Mouse (Mus musculus) CH12.LX (cell line): ENCODE data around the gene Gm20390.
A peak's percentile ranks its signal among the peaks of the same experiment; 100 is the strongest.

Source experiments
- BHLHE40 ChIP-seq: IDR thresholded peaks from 2 replicates; pipeline ENCODE4 v1.6.1; 2011; ENCODE audit warnings: mild to moderate bottlenecking, low read depth, low read length, improper control_type of control experiment
- CTCF ChIP-seq, 2 experiments: IDR thresholded peaks in 1 of 2; conservative IDR thresholded peaks in 1 of 2; 2 replicates each; pipeline ENCODE4 v1.5.1; 2011 to 2012; ENCODE audit warnings: low read depth in 2 of 2, low read length in 2 of 2, improper control_type of control experiment in 1 of 2, inconsistent platforms in 1 of 2, mild to moderate bottlenecking in 1 of 2, moderate library complexity in 1 of 2
- EP300 ChIP-seq: IDR thresholded peaks from 2 replicates; pipeline ENCODE4 v1.6.1; 2011; ENCODE audit warnings: low read length, improper control_type of control experiment
- GABPA ChIP-seq: IDR thresholded peaks from 2 replicates; pipeline ENCODE4 v1.6.1; 2012; ENCODE audit warnings: low read depth, low read length, improper control_type of control experiment, inconsistent platforms; ENCODE audit not compliant: insufficient replicate concordance
- HCFC1 ChIP-seq: IDR thresholded peaks from 2 replicates; pipeline ENCODE4 v1.6.1; 2012; ENCODE audit warnings: low read depth, mild to moderate bottlenecking, inconsistent platforms, low read length, improper control_type of control experiment
- KAT2A ChIP-seq: IDR thresholded peaks from 2 replicates; pipeline ENCODE4 v1.6.1; 2012; ENCODE audit warnings: low read length, improper control_type of control experiment, inconsistent platforms; ENCODE audit not compliant: insufficient replicate concordance
- MAX ChIP-seq: IDR thresholded peaks from 2 replicates; pipeline ENCODE4 v1.6.1; 2011; ENCODE audit warnings: low read length, improper control_type of control experiment
- MEF2A ChIP-seq: IDR thresholded peaks from 2 replicates; pipeline ENCODE4 v1.6.1; 2014; ENCODE audit warnings: low read depth, mild to moderate bottlenecking, inconsistent platforms, low read length, improper control_type of control experiment, borderline replicate concordance
- MYC ChIP-seq: IDR thresholded peaks from 2 replicates; pipeline ENCODE4 v1.6.1; 2011; ENCODE audit warnings: low read depth, mild to moderate bottlenecking, improper control_type of control experiment, low read length
- PAX5 ChIP-seq: IDR thresholded peaks from 2 replicates; pipeline ENCODE4 v1.6.1; 2012; ENCODE audit warnings: low read length, inconsistent platforms, mixed read lengths
- POLR2A ChIP-seq: IDR thresholded peaks from 2 replicates; pipeline ENCODE4 v1.6.1; 2011; ENCODE audit warnings: low read depth, mild to moderate bottlenecking, improper control_type of control experiment, low read length
- TCF12 ChIP-seq: IDR thresholded peaks from 2 replicates; pipeline ENCODE4 v1.6.1; 2014; ENCODE audit warnings: low read depth, mild to moderate bottlenecking, inconsistent platforms, low read length, improper control_type of control experiment
- USF2 ChIP-seq: conservative IDR thresholded peaks from 2 replicates; pipeline ENCODE4 v1.6.1; 2011; ENCODE audit warnings: low read depth, low read length, improper control_type of control experiment
- ZNF384 ChIP-seq: IDR thresholded peaks from 2 replicates; pipeline ENCODE4 v1.6.1; 2012; ENCODE audit warnings: low read depth, low read length, improper control_type of control experiment, inconsistent platforms

GRCm38 (mm10) chr11:93968005-93968847 is at the start of gene Gm20390, which contains the start of gene Nme1:
- peak; percentile 42; the same call in 1 of the 2 replicates for TF ChIP-seq GABPA
- peak; percentile 59 to 99 for TF ChIP-seq CTCF (conservative IDR thresholded peaks at IDR 0.05 in 1 of 2, IDR thresholded peaks at IDR 0.05 in 1 of 2; ENCODE audit: low read depth in 2 of 2, low read length in 2 of 2)
- TF ChIP-seq POLR2A, result peak; percentile 90
- peak; percentile 97 for TF ChIP-seq BHLHE40
- no peak for TF ChIP-seq PAX5
- peak; percentile 100 for TF ChIP-seq MYC
- TF ChIP-seq HCFC1, result peak; percentile 98
- TF ChIP-seq TCF12, result peak; percentile 98
- peak; percentile 9; the same call in 1 of the 2 replicates for TF ChIP-seq EP300
- peak; percentile 99 for TF ChIP-seq MAX
- TF ChIP-seq KAT2A, result peak; percentile 95
- TF ChIP-seq USF2, result peak; percentile 89
- TF ChIP-seq ZNF384, result peak; percentile 94
- TF ChIP-seq MEF2A, result peak; percentile 94
